Mouse (Mus musculus) heart, adult 11 months (tissue): Measurements from ENCODE around the gene Irf6.
A peak's percentile ranks its signal among the peaks of the same experiment; 100 is the strongest.

Source experiments
- DNase-seq: peaks from one replicate; pipeline ENCODE4 v3.0.0; 2022

Gene Irf6

DNA sequence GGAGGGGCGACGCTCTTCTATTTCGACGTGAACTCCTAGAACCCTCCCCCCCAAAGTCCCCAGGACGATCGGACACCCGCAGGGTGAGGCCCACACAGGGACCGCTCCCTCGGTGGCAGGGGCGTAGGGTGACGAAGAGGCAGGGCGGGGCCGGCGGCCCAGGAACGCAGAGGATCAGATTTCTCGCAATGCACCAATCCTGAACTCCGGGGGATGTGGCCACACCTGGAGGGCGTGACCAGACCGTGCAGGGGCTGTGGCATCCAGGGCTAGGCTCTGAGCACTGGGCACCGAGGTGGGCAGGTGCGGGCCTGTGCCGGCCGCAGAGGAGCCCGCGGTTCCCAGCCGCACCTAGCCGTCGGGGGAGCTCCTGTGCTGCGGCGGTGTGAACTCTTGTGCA is at the start of gene Irf6:
Gene Irf6, plus strand, starts transcription at position 240 of the 400 bp plus-strand sequence.
- peak; percentile 97 for DNase-seq

GRCm38 (mm10) chr1:193112093-193112492 is 40.8 kb upstream of the Irf6 start:
- no peak for DNase-seq

GRCm38 (mm10) chr1:193122793-193123192 is 30.1 kb upstream of the Irf6 start:
- no peak for DNase-seq

DNA sequence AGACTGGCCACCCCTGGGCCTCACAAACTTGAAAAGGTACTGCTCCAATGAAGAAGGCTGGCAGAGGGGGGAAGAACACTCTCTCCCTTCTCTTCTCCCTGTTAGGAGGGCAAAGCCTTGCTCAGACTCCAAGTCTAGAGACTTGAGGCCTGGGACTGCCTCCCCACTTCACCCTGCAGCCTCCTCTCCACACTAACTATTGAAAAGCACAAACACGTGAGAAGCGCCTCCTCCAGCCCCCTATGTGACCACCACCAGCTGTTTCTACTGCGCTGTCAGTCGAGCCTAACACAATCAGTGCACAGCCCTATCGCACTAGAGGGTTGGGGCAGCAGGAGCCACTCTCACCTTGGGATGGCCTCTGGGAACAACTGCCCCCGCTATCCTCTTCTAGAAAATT is 29.6 kb upstream of the Irf6 start:
- DNase-seq: no peak

GRCm38 (mm10) chr1:193125835-193126234 is 27.1 kb upstream of the Irf6 start:
- DNase-seq: no peak

GRCm38 (mm10) chr1:193128055-193128454 is 24.9 kb upstream of the Irf6 start:
- DNase-seq: no peak

DNA sequence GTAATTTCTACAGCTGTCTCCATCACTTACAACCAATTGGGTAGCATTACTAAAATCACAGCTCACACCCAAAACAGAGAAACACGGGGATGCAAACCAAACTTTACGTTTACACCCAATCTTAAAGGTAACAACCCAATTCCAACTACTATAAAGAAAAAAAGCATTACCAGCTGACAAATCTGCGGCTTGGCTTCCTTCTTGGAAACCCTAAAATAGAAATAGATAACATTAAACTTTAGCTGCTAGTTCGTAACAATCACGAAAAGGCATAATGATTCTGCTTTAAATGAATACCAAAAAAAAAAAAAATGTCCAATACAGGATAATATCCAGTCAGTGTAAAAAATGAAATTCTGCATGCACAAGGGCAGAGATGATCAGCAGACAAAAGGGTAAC is 23.6 kb upstream of the Irf6 start:
- no peak for DNase-seq

DNA sequence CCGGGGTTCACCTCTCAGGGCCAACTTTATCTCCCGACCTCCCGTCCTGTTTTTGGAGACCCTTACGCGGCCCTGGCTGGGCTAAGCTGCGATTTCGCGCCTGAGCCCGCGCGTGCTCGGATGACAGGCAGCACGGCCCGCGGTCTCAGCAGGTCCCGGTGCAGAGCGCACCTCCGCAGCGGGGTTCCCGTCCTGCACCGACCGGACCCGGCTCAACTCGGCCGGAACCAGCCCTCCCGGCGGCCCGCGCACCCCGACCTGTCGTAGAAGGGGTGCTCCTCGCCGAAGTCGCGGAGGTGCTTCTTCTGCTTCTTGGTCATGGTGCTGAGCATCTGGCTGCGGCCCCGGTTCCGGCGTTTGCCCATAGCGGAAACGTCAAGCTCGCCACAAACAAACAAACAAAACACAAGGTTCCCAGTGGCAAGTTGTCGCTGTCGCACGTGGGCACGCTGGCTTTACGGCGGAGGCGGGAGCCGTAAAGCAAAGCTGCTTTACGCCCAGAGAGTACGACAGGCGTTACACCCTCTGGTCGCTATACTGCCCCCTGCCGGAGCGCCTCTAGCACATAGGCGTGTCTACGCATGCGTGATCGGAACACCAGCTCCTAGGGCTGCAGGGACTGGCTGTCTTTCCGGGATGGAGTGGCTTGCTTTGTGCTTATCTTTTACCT is 23.0 kb upstream of the Irf6 start, which contains the start of gene Diexf:
Gene Diexf, minus strand, starts transcription at position 487 of the 670 bp plus-strand sequence.
- DNase-seq: peak; percentile 99

- no peak for DNase-seq
Measured at GRCm38 (mm10) chr1:193130456-193130825, 22.5 kb upstream of the Irf6 start.

- no peak for DNase-seq
Measured at GRCm38 (mm10) chr1:193130839-193131238, 22.1 kb upstream of the Irf6 start.

DNA sequence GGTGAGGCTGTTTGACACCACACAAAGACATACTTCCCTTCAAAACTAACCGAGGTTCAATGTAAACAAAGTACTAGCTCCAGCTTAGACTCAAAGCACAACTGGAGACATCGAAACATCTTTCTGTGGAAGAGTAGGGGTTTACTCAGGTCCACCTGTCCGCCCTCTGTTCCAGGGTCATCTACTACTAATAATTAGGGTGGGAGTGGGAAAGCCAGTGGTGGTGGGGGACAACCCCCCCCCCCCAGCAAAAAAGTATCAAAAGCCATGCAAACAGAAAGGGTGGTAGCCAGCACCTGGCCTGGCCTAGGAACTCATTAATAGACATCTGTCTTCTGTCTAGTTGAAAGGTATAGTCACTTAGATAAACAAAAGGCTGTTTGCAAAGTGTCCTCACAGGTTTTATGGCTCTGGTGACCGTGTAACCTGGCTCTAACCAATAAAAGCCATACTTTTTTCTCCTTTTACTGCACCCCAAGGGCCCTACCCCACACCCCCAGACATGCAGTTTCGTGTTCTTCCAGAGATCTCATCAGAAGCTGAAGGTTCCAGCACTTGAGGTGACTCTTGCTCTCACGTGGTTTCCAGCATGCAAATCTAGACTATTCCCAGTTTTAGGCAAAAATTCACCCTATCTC is 21.5 kb upstream of the Irf6 start:
- DNase-seq: no peak

DNA sequence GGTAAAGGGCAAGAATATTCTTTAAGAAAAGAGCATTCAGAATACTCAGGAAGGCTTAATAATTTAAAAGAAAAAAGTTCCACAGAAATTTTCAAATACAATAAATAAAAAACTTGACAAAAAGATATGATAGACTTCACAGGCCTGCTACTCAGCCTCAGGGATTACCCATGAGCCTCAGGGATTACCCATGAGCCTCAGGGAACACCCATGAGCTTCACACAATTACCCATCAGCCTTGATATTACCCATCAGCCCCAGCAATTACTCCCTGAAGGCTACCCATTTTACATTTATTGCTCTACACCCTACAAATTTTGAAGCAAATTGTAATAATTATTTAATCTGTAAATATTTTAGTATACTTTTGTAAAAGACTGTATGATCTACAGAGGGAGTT is 20.5 kb upstream of the Irf6 start:
- no peak for DNase-seq

DNA sequence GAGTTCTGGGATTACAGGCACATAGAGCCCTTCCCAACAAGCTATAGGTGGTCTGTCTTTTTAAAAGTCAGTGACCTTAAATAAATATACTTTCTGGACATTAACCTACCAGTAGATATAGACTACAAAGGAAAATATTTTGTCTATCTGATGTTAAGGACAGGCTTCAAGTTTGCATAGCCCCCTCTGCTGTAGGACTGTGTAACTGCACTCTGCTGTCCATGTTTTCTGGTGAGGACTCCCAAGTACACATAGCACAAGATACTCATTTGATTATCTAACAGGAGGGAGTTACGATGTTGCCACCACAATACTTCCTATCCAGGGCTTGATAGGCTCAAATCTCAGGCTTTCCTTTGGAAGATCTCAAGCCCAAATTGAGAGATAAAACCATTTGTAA is 19.2 kb upstream of the Irf6 start:
- DNase-seq: no peak

DNA sequence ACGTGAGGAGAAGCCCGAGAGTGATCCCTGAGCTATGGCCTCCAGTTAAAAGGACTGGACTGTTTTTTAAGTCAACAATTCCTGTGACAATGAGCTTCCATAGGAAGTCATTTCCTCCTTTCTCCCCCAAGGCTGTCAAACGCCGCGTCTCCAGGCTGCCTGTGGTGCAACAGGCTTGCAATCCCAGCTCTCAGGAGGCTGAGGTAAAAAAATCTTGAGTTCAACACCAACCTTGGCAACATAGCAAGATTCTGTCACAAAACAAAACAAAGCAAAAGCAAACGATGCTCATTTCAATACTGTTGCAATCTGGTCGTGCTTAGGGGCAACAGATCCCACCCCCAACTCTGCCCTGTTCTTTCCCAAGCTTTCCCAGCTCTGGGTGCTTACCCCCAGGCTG is 14.8 kb upstream of the Irf6 start:
- no peak for DNase-seq

DNA sequence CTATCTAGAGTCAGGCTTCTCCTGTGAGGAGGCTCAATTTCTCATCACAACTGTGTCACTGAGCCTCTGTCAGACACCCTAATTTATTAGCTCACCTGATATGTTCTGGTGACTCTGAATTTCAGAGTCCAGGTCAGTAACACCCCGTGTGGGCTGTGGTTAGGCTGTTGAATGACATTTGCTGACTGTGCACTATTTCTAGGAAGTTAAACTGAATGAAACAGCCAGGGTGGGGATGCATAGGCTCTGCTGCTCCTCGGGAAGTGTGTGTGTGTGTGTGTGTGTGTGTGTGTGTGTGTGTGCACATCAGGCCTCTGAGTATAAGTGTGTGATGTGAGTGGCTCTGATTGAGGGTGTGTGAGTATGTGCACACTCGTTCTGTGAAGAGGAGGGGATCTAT is 14.2 kb upstream of the Irf6 start:
- DNase-seq: no peak

GRCm38 (mm10) chr1:193141118-193141517 is 11.8 kb upstream of the Irf6 start:
- no peak for DNase-seq

GRCm38 (mm10) chr1:193142517-193143062 is 10.3 kb upstream of the Irf6 start:
- no peak for DNase-seq

DNA sequence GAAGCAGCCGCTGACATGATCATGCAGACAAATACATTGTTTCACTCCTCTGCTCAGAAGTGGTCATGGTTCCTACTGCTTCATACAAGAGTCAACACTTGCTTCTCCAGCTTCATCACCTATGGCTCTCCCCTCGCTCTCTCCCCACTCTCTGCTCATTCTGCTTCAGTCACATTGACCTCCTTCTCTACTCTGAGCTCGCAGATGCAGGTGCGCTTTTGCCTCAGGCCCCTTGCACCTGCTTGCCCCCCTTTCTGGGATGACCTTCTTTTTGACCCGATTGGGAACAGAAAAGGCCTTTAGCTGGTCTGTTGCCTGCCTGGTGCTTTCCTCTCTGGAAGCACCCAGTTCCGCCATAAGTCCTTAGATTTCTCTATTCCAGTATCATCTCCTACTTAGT is 8.4 kb upstream of the Irf6 start:
- no peak for DNase-seq

DNA sequence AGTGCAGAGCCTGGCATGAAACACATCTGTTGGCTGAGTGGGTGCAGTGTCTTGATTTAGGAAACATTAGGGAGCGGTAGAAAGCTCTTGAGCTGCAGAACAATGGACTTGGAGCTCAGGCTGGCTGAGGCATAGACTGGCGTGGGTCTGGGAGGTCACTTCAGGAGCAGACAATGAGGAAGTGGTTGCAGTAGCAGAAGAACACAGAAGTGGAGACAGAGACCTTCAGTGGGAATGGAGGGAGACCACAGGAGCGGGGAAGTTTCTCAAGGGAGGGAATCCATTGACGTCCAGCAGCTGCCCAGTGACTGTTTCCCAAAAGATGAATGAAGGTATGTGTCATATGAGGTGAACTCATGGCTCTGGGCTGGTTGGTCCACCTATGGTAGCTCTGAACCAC is 7.8 kb upstream of the Irf6 start:
- no peak for DNase-seq

DNA sequence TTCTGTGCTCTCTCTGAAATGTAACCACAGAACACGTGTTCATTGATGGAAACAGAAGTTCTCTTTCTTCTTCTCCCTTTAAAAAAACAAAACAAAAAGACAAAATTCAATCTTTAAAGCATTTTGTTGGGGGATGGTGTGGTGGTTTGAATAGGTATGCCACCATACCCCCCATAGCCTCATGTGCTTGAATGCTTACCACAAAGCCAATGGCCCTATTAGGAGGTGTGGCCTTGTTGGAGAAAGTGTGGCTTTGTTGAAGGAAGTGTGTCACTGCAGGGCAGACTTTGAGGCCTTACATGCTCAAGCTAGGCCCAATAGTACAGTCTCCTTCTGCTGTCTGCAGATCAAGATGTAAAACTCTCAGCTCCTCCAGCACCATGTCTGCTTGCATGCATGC is 6.5 kb upstream of the Irf6 start:
- DNase-seq: no peak

DNA sequence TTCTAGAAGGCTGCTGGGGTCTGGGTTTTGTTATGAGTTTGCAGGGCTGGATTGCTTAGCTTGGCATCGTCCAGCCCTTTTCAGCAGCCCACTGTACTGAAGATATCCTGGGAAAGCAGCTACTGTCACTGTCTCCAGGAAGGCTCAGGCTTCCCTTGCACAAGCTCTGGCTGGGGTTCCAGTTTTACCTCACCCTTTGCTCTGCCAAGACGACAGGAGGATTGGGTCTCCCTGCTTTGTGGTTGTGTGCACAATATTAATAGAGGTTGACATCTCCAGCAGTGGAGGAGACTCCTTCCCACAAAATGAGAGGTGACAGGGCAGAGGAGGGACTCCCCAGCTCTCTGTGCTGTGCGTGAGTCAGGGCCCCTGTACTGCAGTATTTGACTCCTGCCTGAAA is 3.7 kb upstream of the Irf6 start:
- no peak for DNase-seq

DNA sequence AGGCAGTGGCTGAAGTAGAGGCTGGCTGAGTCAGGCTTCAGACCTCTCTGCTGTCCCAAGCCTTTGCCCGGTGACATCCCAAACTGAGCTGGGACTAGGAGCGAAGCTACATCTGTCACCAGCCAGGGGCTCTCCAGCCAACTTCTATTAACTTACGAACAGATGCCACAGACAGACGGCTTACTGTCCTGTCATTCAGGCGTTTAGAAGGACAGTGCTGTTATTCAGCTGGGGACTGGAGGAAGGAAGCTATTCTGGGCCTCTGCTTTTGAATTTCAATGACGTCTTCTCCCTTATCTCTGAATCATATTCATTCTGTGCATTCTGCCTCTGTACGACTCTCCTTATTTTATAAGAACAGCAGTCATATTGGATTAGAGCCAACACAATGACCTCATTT is 1.8 kb upstream of the Irf6 start:
- no peak for DNase-seq

DNA sequence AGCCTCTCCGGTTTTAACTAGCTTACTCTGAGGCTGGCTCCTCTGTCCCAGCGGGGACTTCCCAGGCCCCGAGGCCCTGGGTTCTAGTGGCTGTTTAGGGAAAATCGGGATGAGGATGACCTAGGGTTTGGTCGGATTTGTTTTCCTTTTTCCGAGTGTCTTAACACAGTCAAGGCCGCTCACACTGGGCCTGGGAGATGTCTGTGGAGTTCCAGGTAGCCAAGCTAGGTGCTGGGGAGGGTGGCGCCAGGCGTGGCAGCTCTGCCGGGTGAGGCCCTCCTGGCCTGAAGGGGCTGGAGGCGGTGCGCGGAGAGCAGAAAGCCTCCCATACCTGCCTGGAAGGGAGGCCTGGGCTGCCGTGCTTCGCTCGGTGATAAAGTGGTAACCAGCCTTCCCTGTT is 650 bp downstream of the Irf6 start:
- no peak for DNase-seq

DNA sequence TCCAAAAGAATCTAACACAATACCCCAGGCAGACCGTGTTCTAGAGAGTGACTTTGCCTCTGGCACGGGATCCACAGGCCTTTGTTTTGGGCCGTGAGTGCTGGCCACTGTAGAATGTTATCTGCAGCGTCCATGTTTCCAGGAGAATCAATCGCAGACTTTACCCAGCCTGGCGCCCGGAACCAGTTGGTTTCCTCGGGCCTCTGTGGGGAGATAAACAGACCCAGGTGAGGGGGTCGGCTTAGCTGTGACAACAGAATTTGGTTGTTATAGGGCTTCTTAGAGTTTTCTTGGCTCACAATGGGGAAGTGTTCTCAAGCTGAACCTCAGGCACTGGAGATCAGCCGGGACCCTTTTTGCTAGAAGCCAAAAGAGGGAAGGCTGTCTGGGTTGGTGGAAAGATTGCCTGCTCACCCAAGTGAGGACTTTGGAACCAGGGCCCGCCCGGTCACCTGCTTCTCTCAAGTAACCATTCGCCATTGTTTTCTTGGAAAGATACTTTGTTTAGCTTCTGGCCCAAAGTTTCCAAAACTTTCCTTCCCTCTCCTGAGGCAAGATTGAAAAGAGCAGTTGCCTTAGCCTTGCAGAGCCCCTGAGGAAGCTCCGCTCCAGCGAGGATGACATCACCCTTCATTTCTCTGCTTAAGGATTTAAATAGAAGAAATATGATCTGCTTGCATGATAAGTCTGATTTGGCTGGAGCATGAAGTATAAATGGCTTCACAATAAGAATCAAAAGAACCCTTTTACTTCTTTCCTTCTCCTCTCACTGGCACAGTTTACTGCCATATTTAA is 3.6 kb downstream of the Irf6 start:
- no peak for DNase-seq
